Mouse (Mus musculus): ENCODE results near the gene Gm11985. TPM values are rescaled to one million over a fixed set of nuclear protein-coding genes. Genes with fewer than 3 reads are reported as not detected.

Gene Gm11985
- polyA plus RNA-seq, 1 experiment from 2014 or later, result not detected

DNA sequence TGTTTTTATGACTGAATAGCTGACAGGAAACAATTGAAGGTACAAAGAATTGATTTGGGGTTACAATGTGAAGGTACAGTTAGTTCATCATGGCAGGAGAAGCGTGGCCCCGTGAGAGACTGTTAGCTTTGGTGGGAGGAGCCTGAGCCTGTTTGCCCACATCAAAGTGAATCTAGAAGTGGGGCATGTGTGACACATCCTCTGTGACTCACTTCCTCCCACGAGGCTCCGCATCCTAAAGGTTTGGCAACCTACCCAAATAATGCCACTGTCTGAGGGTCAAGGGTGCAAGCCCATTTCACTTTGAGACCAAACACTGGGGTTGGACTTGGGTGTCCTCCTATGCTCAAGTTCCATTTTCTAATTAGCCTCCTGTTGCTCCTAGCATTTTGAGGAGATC is 43.1 kb downstream of the Gm11985 start:
- no peaks in the 10 kb centered on the region; the same call in 1 of the 2 replicates for H3K4me1 ChIP-seq
- H3K4me3 ChIP-seq, result no peak overlapping the region
- H3K27me3 ChIP-seq (ENCODE audit: low read depth, poor library complexity, severe bottlenecking), result no peaks in the 10 kb centered on the region
- no peak for DNase-seq (ENCODE audit: low spot score)
- H3K9me3 ChIP-seq (replicated peaks), result no peaks in the 10 kb centered on the region
- H3K36me3 ChIP-seq, result peaks cover 2% of the 10 kb centered on the region
- WGBS, result 87% methylated on average over 4 of the region's 4 CpGs
- no peak overlapping the region for H3K27ac ChIP-seq (replicated peaks)

DNA sequence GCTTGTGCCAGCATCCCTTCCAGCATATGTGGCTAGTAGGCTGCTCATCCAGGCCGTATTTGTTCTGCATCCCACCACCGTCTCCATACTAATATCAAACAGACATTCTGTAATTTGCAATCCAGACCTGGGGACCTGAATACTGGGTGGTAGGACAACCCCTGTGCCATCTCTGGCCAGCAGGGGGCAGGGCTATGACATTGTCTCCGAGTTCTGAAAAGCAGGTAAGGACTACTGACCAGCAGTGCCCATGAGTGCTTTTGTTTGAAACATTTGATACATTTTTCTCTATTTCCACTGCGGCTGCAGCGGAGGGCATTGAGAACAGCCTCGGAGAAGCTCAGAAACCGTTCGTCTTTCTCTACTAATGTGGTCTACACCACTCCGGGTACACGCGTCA is 44.0 kb downstream of the Gm11985 start:
- 89% methylated on average over 11 of the region's 11 CpGs for WGBS
- no peaks in the 10 kb centered on the region for H3K4me1 ChIP-seq
- H3K27me3 ChIP-seq (ENCODE audit: low read depth, poor library complexity, severe bottlenecking), result no peaks in the 10 kb centered on the region

DNA sequence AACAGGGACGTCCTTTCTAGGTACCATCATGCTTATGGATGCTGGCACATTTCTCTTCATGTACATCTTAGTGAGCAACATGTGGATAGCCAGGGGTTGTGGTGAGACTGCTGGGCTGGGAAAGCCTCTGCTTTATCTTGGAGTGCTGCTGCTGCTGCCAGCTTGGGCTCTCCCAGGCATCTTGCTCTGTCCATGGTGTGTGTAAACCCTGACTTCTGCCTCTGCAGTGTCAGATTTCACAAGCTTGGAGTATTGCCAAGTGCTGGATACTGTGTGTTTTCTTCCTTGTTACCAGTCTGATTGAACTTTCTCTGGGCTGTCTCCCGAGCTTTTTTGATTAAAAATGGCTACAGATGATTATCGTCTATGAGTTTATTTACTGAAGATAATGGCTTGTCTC is 45.6 kb downstream of the Gm11985 start:
- DNase-seq (ENCODE audit: low spot score), result no peak
- Histone ChIP-seq H3K4me1 (no peaks in the 10 kb centered on the region), H3K27me3 (ENCODE audit: low read depth, poor library complexity, severe bottlenecking) (no peaks in the 10 kb centered on the region), H3K4me3 (no peak overlapping the region), H3K36me3 (peaks cover 13% of the 10 kb centered on the region), H3K27ac (replicated peaks) (no peak overlapping the region), H3K9me3 (replicated peaks) (no peaks in the 10 kb centered on the region)
- WGBS, result 79% methylated on average over 3 of the region's 3 CpGs

More for the DNA sequence above, 44.0 kb downstream of the Gm11985 start:
- no peaks in the 10 kb centered on the region for H3K9me3 ChIP-seq (replicated peaks)
- H3K27ac ChIP-seq (replicated peaks), result no peak overlapping the region
- no peak for DNase-seq (ENCODE audit: low spot score)
- peaks cover 8% of the 10 kb centered on the region for H3K36me3 ChIP-seq
- no peak overlapping the region for H3K4me3 ChIP-seq

DNA sequence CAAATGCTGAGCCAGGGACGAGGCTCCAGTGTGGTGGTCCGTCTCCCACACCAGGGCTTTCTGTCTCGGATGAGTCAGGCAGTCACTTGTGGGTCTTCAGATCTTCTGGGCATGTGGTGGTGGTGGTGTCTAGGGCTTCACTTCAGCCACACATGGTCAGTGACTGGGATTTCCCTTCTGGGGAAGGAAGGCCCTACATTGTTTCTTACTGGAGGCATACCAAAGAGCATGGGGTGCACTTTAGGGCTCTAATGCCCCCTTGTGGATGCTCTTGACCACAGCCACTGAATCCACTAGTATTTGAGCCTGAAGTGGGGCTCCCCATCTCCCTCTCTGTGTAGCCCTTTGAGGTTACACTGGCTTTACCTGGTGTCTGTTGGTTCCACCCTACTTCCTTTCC is 47.9 kb downstream of the Gm11985 start:
- H3K27ac ChIP-seq (replicated peaks), result no peak overlapping the region; the same call in 1 of the 2 replicates
- 91% methylated on average over 3 of the region's 3 CpGs for WGBS
- H3K4me1 ChIP-seq, result no peaks in the 10 kb centered on the region; the same call in 1 of the 2 replicates
- H3K9me3 ChIP-seq (replicated peaks), result no peaks in the 10 kb centered on the region
- peaks cover 13% of the 10 kb centered on the region for H3K36me3 ChIP-seq
- no peaks in the 10 kb centered on the region for H3K27me3 ChIP-seq (ENCODE audit: low read depth, poor library complexity, severe bottlenecking)
- DNase-seq (ENCODE audit: low spot score), result peak; percentile 35
- H3K4me3 ChIP-seq, result no peak overlapping the region

DNA sequence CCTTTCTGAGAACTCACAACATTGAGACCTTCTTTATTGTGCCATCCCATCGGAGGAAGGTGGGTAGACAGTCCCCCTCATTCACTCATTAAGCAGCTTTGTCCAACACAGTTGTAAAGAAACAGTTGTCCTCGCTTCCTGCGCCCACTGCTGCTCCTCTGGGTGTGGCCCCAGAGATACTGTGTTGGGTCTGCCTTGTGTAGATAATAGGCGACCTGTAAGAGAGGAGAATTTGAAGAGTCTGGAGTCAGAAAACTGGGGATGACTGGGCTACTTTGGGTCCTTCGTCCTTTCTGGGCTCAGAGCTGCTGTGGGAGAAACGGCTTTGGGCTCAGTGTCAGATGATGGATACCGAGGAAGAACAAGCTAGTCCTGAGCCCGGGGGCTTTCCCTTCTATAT is 50.0 kb downstream of the Gm11985 start:
- Histone ChIP-seq H3K9me3 (replicated peaks) (no peaks in the 10 kb centered on the region), H3K36me3 (peaks cover 13% of the 10 kb centered on the region), H3K27ac (replicated peaks) (0 out of 2 replicates have a peak overlapping the region, but pooled peaks have one; percentile 13), H3K4me1 (no peaks in the 10 kb centered on the region; the same call in 1 of the 2 replicates), H3K4me3 (no peak overlapping the region), H3K27me3 (ENCODE audit: low read depth, poor library complexity, severe bottlenecking) (no peaks in the 10 kb centered on the region)
- WGBS, result 90% methylated on average over 8 of the region's 8 CpGs
- no peak for DNase-seq (ENCODE audit: low spot score)

DNA sequence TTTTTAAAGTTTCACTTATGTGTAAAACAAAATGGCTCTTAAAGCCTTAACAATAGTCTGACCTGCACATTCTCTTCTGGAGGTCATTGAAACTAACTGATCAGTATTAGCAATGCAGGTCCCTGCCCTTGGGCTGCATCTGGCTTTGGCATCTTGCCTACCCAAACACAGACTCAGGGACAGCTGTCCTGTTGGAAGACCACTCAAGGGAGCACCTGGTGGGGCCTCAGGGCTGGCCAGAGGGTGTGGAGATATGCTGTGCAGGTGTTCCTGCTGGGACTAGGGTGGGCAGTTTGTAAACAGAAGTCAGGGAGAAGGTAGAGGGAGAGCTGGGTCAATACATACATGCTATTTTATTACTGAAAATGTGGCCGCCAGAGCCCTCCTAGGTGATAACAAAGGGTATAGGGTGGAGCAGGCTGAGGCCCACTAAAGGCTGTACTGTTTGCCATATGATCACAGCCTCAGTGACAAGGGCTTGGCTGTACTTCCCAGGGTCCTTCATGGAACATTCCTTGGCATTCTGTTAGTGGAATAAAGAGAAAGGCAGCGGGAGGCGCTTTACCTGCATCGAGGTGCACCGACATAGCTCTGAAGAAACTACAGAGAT is 52.0 kb downstream of the Gm11985 start:
- H3K27me3 ChIP-seq (ENCODE audit: low read depth, poor library complexity, severe bottlenecking), result no peaks in the 10 kb centered on the region
- 0 out of 2 replicates have a peak overlapping the region, but pooled peaks have one; percentile 33 for H3K27ac ChIP-seq (replicated peaks)
- WGBS, result 96% methylated on average over 5 of the region's 5 CpGs
- peaks cover 13% of the 10 kb centered on the region for H3K36me3 ChIP-seq
- no peak overlapping the region for H3K4me3 ChIP-seq
- DNase-seq (ENCODE audit: low spot score), result no peak
- H3K9me3 ChIP-seq (replicated peaks), result no peaks in the 10 kb centered on the region
- H3K4me1 ChIP-seq, result no peaks in the 10 kb centered on the region; the same call in 1 of the 2 replicates

DNA sequence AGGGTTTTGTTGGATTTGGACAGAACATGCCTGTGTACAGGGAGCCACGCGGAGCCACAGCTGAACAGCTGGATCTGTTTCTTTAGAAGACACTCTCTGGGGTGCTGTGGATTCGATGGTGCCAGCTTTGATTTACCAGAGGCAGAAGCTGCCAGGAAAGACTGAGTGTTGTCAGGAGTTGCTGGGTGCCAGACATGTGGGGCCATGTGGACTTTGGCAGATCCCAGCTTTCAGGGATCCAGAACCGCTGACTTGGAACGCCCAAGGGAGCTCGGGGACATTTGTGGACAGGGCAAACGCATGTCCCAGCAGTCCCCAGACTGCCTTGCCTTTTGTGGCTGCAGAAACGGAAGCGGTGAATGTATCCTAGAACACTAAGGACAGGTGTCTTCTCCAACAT is 52.6 kb downstream of the Gm11985 start:
- Histone ChIP-seq H3K9me3 (replicated peaks) (no peaks in the 10 kb centered on the region), H3K27me3 (ENCODE audit: low read depth, poor library complexity, severe bottlenecking) (no peaks in the 10 kb centered on the region), H3K4me3 (no peak overlapping the region), H3K36me3 (peaks cover 16% of the 10 kb centered on the region), H3K27ac (replicated peaks) (no peak overlapping the region), H3K4me1 (no peaks in the 10 kb centered on the region; the same call in 1 of the 2 replicates)
- DNase-seq (ENCODE audit: low spot score), result no peak
- 91% methylated on average over 9 of the region's 9 CpGs for WGBS

DNA sequence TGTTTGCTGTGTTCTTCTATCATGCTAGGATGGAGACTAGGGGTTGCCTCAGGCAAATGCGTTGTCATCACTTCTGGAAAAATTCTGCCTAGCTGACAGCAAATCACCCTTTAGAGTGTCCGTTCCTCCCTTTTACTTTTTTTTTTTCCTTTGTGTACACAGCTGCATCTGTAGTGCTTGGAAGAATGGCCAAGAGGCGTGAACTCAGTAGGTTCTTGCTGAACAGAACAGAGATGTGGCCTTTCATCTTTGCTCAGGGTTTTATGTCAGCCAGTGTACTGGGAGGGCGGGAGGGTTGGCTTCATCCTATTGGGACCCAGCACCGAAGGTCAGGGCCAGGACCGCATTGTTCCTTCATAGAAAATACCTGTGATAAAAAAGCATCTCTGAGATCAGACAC is 53.1 kb downstream of the Gm11985 start:
- H3K4me3 ChIP-seq, result no peak overlapping the region
- H3K9me3 ChIP-seq (replicated peaks), result no peaks in the 10 kb centered on the region
- peaks cover 18% of the 10 kb centered on the region for H3K36me3 ChIP-seq
- DNase-seq (ENCODE audit: low spot score), result no peak
- H3K27ac ChIP-seq (replicated peaks), result no peak overlapping the region
- WGBS, result 80% methylated on average over 6 of the region's 6 CpGs
- H3K4me1 ChIP-seq, result no peaks in the 10 kb centered on the region; the same call in 1 of the 2 replicates
- H3K27me3 ChIP-seq (ENCODE audit: low read depth, poor library complexity, severe bottlenecking), result no peaks in the 10 kb centered on the region

DNA sequence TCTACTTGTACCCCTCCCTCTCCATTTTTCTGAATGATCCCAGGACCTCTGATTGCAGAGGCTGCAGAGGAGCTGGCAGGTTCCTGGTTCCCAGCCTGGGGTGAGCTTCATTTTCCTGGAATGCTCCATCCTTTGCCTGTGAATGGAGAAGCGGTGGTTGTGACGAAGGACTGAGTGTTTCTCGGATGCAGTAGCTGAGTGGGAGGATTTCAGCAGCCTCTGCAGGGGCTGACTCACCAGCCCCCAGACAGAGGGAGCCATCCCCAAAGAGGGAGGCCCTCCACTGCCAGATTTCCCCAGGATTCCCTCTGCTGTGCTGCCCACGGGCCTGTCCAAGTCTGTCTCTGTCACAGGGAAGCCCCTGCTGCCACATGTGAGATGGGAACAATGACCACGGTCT is 54.0 kb downstream of the Gm11985 start:
- H3K4me3 ChIP-seq, result no peak overlapping the region
- H3K27ac ChIP-seq (replicated peaks), result peak overlapping the region; percentile 30; the same call in 1 of the 2 replicates
- peaks cover 11% of the 10 kb centered on the region; the same call in 1 of the 2 replicates for H3K36me3 ChIP-seq
- DNase-seq (ENCODE audit: low spot score), result no peak
- WGBS, result 86% methylated on average over 5 of the region's 5 CpGs
- no peaks in the 10 kb centered on the region; the same call in 1 of the 2 replicates for H3K4me1 ChIP-seq
- H3K27me3 ChIP-seq (ENCODE audit: low read depth, poor library complexity, severe bottlenecking), result no peaks in the 10 kb centered on the region
- no peaks in the 10 kb centered on the region for H3K9me3 ChIP-seq (replicated peaks)

DNA sequence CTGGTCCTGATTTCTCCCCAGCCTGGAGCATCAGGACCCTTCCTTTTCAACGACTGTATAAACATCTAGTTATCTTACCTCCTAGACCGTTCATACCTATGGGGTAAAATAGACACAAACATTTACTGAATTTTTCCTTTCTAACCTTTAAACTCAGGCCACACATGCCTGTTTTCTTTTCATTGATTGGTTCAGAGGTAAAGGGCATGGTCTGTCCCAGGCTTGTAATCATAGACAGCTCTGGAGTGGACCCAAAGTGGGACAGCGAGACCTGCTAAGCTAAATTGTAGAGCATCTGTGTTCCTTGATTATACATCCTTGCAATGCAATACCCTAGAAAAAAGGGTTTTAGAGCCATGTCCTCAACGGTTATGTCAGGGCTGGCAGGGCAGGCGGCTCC is 54.6 kb downstream of the Gm11985 start:
- Histone ChIP-seq H3K4me3 (no peak overlapping the region), H3K4me1 (no peaks in the 10 kb centered on the region; the same call in 1 of the 2 replicates), H3K9me3 (replicated peaks) (no peaks in the 10 kb centered on the region), H3K27ac (replicated peaks) (no peak overlapping the region), H3K27me3 (ENCODE audit: low read depth, poor library complexity, severe bottlenecking) (no peaks in the 10 kb centered on the region), H3K36me3 (peaks cover 11% of the 10 kb centered on the region; the same call in 1 of the 2 replicates)
- DNase-seq (ENCODE audit: low spot score), result no peak
- WGBS, result 93% methylated on average over 5 of the region's 5 CpGs

Other genes with a start within 250 kb of the Gm11985 start
- gene Adcy1, start 125.1 kb downstream of the Gm11985 start, polyA plus RNA-seq (2016; fragmentation: Nextera tagmentation; extraction: Ambion mirVana), result 1.2 and 1.4 TPM in 2 replicates
- 0.22 and 0.25 TPM in 2 replicates for gene Igfbp1, start 9.2 kb upstream of the Gm11985 start, polyA plus RNA-seq (2016; fragmentation: Nextera tagmentation; extraction: Ambion mirVana)
- gene Igfbp3, start 25.4 kb upstream of the Gm11985 start, polyA plus RNA-seq (2016; fragmentation: Nextera tagmentation; extraction: Ambion mirVana), result 8.2 and 9.6 TPM in 2 replicates

Measured in midbrain, embryonic 10.5 days (tissue).